Mouse (Mus musculus): ENCODE measurements at regions not wholly inside any gene's neighbourhood (a gene's known extent, or its start where the extent isn't known, plus 50 kb on each side); places are given as distances from the start of the nearest gene placed in this dataset.
A peak's percentile ranks its signal among the peaks of the same experiment; 100 is the strongest.
"Not testable (repeated sequence)": the region's sequence is repeated elsewhere in the genome, so short reads cannot be mapped to it uniquely, and the experiment has no call there.

DNA sequence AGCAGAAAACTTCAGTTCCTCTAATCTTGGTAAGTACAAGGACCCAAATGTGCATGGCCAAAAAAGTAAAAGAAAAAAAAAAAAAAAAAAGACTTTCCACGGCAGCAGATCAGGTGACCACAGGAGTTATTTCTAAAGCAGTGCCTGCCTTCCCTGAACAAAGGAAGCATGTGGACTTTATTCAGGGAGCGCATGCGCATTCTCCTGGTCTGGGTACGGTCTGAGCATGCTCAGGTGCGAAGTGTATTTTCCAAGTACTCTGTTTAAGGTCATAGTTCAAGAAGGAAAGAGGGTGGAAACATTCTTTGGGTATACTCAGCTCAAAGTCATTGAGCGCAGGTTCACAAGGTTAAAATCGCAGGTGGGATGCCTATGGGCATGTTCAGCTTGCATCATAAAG lies 103.1 kb upstream of the Eif4g2 start:
- no peak for DNase-seq (ENCODE audit: extremely low spot score in 1 of 2, low spot score in 1 of 2)

DNA sequence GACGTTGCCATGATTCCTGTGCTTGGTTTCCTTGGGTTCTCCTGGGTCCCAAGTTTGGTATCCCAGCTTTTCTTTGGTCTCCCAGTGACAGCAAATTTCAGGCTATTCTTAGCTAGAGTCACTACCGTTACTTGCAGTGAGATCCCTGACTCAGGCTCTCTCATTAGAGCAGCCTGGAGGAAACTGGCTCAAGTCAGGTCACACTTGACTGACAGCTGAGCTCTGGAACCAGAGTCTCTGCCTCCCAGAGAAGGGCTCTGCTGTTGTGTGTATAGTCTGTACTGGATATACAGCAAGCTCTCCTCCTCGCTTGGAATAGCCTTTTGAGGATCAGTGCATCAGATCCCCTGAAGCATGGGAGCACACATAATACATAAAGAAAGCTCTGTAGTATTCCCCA lies 100.7 kb upstream of the Eif4g2 start:
- DNase-seq (ENCODE audit: extremely low spot score in 1 of 2, low spot score in 1 of 2), result no peak

DNA sequence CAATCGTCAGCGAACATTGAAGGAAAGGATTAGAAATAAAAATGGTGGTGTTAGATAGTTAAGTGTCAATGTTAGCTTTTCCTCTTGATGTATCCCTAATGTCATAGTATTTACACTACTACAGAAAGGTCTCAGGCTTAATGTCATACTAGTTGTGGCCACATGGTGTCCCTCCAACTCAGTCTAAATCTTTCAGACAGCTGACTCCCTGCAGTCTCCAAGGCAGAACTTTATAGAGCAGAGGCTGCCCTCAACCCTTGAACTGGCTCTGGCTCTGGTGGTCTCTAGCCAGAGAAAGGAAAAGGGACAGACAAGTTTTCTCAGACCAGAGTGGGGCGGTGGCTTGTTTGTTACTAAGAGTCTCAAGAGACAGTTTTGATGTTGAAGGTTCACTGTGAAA lies 99.5 kb upstream of the Eif4g2 start:
- DNase-seq (ENCODE audit: extremely low spot score in 1 of 2, low spot score in 1 of 2), result peak in 1 of 2 experiments; percentile 81

DNA sequence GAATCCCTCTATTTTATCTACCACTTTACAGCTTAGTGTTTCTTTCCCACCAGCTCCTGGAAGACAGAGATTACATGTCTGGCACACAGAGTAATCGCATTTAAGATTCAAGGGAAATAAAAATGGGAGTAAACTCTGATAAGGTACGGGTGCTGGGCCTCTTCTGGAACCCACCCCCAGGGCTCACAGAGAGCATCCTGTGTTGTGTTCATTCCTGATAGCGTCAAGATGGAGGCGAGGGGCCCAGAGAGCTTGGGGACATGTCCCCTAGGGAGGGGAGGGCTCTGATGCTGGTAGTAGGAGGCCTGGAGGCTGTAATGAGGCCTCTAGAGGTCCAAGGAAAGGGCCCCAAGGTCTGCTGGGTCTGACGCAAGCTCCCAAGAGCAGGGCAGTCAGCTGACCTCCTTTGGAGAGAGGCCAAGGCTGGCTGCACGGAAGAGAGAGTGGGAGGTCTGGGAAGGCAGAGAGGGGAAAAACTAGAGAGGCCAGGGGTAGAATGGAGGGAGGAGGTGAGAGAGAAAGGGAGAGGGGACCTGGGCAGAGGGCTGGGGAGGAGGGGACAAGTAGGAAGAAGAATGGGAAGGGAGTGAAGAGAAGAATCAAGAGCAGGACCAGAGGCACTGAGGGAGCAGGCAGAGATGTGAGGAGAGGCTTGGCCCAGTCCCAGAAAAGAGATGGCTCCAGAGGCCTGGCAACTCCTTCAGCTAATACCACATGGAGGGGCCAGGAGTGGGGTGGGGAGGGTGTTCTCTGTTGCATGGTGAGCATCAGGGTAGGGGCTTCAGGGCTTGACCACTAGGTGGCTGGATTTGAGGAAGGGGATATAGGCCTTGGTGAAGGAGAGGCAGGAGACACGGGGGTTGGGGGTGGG lies 96.8 kb upstream of the Eif4g2 start:
- DNase-seq (ENCODE audit: extremely low spot score in 1 of 2, low spot score in 1 of 2), result peak in 1 of 2 experiments; percentile 28

DNA sequence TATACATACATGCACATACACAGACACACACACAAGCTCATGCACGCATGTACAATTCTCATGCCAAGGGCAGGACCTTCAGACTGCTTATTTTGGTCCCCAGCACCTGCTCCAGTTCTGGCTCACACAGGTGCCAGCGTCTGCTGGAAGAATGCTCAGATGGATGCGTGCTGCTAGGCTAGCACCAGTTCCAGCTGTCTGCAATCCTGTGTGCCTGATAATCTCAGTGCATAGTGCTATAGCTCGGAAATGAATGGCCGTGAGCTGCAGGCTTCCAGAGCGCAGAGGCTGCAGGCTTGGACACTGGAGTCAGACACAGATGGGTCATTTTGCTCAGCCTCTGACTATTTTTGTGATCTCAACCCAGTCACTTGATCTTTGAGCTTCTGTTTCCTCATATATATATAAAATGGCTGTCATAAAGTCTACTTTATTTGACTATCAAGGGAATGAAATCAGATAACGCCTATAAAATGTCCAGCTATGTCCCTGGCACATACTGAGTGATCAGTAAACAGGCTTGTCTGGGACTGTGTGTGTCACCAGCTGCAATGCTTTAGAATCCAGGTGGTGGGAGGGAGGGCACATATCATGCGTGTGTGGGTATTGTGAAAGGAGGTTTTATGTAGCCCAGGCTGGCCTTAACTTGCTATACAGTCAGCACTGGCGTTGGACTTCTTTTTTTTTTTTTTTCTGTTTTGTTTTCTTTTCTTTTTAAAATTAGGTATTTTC lies 91.7 kb upstream of the Eif4g2 start:
- DNase-seq (ENCODE audit: extremely low spot score in 1 of 2, low spot score in 1 of 2), result no peak

DNA sequence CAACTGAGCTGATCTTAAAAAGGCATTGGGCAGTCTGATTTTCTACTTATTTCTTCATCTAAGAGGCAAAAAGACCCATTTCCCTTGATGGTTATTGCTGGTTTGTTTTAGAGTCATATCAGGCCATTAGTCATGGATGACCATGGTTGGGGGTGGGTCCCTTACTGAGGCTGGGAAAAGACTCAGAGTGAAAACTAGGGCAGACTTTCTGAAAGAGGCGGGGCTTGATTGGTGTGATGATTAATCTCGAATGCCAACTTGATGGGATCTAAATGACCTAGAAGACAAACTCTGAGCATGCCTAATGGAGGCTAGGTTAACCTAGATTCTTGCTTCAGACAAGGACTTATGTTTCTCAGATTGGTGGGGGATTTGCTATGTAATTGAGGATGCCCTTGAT lies 89.2 kb upstream of the Eif4g2 start:
- DNase-seq (ENCODE audit: extremely low spot score in 1 of 2, low spot score in 1 of 2), result no peak

DNA sequence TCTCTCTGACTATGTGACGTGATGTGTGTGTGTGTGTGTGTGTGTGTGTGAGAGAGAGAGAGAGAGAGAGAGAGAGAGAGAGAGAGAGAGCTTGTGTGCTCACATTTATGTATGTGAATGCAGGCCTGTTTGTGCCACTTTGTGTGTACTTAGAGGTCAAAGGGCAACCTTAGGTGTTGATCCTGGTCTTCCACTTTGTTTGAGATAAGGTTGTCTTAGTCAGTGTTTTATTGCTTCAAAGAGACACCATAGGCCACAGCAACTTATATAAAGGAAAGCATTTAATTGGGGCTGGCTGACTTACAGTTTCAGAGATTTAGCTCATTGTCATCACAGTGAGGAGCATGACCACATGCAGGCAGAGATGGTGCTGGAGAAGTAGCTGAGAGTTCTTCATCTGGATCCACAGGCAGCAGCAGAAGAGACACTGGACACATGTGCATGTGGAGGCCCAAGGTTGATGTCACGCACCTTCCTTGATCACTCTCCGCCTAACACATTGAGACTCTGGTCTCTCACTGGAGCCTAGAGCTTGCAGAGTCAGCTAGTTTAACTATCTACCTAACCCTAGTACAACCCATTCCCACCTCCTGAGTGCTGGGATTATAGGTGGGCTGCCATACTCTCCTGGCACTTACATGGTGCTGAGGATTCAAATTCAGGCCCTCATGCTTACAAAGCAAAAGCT lies 85.9 kb upstream of the Eif4g2 start:
- DNase-seq (ENCODE audit: extremely low spot score in 1 of 2, low spot score in 1 of 2), result not testable (repeated sequence)

DNA sequence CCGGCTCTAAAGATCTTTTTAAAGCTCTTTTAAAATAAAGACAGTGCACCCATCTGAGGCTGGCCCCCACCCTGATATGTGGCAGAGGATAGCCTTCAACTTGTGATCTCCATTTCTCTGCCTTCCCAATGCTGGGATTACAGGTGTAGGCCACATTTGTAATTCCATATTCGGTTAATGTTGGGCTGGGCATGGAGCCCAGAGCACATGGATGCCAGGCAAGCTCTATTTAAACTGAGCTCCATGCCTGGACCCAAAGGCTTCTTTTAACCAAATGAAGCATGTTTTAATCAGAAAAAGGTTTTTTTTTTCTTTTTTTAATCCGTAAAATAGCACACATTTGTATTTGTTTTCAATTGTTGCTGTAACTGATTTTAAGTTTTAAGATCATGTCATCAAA lies 82.2 kb upstream of the Eif4g2 start:
- DNase-seq (ENCODE audit: extremely low spot score in 1 of 2, low spot score in 1 of 2), result no peak

DNA sequence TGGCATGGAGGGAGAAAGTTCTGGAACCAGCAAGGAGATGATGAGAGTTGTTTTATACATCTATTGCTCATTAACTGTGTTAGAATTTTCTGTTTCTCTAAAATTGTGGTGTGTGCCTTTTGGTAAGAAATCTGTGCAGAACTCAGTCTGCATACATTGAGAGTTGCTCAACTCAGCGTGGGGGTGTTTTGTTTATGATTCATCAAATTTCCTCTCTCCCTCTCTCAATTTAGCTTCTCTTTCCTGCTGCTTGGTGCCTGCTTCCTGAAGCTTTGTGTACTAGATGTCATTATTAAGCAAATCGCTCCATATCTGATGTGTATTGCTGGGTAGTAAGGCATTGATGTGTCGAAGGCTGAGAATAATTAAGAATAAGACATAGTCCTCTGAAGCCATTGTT lies 81.4 kb upstream of the Eif4g2 start:
- DNase-seq (ENCODE audit: extremely low spot score in 1 of 2, low spot score in 1 of 2), result peak; percentile 22 to 64

DNA sequence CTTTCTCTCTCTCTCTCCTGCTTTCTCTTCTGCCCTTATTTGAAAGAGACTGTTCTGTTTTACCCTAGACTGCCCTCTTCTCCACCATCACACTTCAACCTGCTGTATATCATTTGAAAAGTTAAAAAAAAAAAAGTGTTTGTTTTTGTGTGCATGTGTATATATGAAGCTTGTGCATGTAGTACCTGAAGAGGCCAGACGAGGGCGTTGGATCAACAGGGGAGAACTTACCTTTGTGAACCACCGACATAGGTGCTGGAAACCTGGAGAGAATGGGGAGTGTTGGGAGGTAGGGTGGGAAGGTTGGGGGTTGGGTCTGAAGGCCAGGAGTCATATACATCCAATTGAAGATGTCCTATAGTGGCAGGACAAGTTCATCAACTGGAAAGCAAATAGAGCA lies 81.0 kb upstream of the Eif4g2 start:
- no peak for DNase-seq (ENCODE audit: extremely low spot score in 1 of 2, low spot score in 1 of 2)

DNA sequence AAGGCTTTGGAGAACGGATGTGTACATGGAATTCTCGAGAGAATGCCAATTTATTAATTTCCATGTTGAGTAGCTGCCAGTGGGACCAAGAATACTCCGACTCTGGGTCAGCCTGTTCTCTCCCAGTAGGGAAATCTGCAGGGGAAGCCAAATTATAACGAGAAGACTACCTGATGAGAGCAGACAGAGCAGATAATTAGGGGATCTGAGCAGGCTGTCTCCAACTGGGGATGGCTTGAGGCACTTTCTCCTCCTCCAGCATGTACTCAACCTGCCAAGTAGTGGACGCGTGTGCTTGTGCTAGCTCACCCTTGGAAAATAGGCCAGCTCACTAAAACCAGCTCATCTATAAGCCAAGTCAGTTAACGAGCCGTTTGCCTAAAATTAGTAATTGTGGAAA lies 80.5 kb upstream of the Eif4g2 start:
- no peak for DNase-seq (ENCODE audit: extremely low spot score in 1 of 2, low spot score in 1 of 2)

DNA sequence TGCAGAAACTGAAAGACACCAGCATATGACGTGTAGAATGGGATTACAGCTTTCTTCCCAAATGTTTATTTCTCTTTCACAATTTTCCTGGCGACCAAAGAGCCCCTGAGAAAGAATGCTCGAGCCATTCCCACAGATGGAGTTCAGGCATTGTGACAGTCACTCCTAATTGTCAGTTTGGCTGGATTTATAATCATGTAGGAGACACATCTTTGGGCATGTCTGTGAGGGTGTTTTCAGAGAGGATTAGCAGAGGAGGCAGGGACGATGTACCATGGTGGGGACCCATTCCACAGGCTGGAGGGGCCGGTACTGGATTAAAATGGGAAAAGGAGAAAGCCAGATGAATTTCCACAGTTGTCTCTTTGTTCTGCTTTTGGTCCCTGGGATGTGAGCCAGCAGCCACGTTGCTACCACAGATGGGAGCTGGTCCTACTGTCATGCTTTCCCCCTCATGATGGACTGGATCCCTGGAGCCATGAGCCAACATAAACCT lies 76.0 kb upstream of the Eif4g2 start:
- no peak for DNase-seq (ENCODE audit: extremely low spot score in 1 of 2, low spot score in 1 of 2)

DNA sequence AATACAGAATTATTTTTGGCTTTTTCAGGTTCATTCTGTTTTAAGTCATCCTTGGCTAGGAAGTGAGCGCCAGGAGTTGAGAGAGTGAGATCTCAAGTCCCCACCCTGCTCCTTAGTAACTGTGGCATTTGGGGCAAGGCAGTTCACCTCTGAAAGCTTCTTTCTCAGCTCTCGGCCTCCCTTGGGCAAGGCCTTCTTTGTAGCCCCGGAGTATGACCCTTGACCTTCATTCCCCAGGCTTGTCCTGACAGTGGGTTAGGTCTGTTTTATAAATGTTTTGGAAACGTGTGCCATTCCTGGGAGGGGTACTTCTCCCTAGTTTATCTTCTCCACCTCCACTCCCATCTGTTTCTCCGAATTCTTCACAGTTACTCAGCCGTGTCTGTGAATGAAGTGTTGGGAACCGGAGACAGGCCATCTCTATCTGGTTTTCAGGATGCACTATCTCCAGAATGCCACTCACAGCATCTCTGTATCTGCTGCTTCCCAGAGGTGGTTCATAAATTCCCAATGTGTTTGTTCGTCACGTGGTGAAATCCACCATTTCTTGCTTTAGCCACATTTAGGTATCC lies 75.0 kb upstream of the Eif4g2 start:
- peak; percentile 14 to 46 for DNase-seq (ENCODE audit: extremely low spot score in 1 of 2, low spot score in 1 of 2)

DNA sequence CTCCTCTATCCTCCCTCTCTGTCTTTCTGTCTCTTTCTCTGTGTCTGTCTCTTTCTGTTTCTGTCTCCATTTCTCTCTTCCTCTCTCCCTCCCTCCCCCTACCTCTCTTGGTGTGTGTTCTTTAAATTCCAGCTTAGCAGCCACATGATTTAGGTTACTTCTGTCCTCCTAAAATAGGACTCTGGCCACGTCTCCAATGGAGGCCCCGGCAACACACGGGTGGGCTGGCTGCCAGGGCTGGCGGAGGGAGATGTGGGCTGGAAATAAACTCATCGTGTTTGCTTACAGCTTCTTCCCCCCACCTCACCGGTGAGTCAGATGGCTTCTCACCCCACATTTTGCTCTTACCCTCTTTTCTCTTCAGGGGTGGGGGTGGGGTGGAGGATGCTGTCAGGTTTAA lies 74.5 kb upstream of the Eif4g2 start:
- DNase-seq (ENCODE audit: extremely low spot score in 1 of 2, low spot score in 1 of 2), result peak; percentile 48 to 85

DNA sequence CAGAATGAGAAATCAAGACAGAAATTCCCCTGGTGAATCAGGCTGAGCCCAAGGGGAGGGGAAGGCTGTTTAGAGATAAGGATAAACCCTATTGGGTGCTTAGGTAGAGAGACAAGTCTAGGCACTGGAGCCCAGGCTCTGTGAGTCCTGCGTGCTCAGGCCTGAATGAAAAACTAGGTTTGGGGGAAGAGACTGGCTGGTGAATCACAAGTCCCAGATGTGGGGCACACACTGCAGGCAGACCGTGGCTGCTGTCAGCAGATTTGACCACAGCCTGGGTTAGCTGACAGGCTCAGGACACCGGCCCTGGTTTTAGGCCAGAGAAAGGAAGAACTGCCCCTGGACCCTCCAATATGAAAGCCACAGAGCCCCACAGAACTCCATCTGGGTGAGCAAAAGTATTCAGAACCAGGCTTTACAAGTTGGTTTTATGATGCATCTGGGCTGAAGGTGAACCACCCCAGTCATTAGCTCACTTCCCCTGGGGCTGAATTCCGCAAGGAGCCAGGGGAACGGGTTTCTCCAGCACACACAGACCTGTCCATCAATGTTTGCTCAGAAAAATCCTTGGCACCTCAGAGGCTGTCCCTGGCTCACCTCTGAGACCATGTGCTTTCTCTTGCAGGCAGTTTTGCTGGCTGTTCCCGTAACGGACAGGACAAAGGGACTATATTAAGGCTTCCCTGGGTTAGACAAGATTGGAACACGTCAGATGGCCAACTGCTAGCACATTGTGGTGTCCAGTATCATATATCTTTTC lies 73.8 kb upstream of the Eif4g2 start:
- peak in 1 of 2 experiments; percentile 47 for DNase-seq (ENCODE audit: extremely low spot score in 1 of 2, low spot score in 1 of 2)

DNA sequence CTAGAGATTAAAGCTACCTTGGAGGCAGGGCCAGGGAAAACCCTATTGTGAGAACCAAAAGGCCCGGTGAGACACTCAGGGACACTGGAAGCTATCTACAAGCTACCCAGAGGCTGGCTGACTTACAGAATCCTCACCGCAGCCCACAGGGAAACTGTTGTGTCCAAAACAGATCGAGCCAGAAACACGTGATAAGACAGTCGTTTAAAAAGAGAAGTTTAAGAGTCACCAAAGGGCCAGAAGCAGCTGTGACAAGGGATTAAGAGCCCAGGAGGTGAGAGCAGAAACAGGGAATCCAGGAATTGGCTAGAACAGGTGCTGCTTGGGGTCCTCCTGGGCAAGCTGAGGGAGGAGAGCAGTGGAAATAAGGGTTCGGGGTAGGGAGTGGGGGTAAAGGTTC lies 73.2 kb upstream of the Eif4g2 start:
- no peak for DNase-seq (ENCODE audit: extremely low spot score in 1 of 2, low spot score in 1 of 2)

DNA sequence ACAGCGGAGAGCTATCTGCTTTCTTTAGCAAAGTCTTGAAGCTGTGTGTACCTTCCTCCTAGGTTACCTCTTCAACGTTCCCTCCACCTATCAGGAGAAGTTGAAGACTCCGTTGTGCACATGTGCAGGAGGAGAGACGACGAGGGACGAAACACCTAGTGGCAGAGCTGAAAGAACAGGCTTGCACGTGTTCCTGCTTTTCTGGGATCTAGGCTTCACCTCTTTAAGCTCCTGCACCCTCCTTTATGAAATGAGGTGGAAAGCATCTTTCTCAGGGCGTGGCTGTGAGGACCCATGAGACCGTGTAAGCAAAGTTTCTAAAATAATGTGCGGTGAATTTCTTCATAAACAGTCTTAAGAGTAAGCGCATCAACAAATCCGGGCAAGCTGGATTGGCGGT lies 71.4 kb upstream of the Eif4g2 start:
- no peak for DNase-seq (ENCODE audit: extremely low spot score in 1 of 2, low spot score in 1 of 2)

DNA sequence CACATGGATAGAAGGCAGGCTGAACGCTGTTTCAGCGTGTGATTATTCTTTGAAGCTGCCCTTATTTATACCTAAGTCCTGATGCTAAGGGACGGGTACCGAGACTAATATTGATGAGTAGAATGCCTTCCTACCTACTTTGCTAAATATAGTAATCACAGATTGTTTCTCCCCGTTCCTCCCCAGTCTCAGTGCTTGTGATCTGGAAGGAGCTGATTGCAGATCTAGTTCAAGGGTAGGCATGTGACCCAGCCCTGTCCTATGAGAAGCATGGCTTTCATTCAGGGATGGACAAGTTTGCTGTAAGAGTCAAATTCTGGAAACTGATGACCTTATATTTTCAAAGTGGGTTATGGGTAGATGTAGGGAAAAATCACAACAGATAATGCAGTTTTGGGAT lies 67.7 kb upstream of the Eif4g2 start:
- no peak for DNase-seq (ENCODE audit: extremely low spot score in 1 of 2, low spot score in 1 of 2)

DNA sequence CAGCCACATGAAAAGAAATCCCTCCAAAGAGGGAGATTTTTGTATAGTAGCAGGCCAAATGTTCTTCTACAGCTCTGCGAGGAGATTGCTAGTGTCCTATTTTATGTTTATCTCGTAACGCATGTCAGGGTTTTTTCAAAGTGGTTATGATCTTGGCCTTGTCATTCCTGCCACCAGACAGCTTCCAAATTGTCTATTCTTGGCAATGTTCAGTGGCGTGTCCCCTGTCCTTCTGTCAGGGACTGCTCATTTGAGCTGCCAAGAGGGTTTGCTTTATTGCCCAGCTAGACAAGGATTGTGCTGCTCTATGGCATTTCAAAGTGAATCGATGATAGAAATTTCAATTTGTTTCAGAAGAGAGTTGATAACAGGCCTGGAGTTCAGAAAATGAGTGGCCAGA lies 67.3 kb upstream of the Eif4g2 start:
- DNase-seq (ENCODE audit: extremely low spot score in 1 of 2, low spot score in 1 of 2), result no peak

DNA sequence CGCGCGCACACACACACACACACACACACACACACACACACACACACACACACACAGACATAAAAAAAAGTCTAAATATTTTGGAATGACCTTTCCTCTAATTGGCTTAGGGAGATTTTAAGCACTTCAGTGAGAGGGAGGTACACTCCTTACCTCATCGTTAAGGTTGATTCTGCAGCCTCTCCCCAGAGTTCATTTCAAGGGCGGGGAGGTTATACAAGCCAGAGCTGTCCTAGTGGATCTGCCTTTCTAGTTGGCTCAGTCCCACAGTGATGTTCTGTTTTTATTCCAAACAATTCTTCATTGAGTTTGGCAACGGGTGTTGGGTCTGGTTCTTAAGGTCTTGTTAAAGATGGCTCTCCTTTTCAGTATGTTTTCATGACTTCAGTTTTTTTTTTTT lies 64.8 kb upstream of the Eif4g2 start:
- DNase-seq (ENCODE audit: extremely low spot score in 1 of 2, low spot score in 1 of 2), result no peak
